Mouse (Mus musculus) heart, postnatal 4 days (tissue): ENCODE measurements around the gene Was. TPM values are rescaled to one million over a fixed set of nuclear protein-coding genes. Genes with fewer than 3 reads are reported as not detected.
"Not testable (repeated sequence)": the region's sequence is repeated elsewhere in the genome, so short reads cannot be mapped to it uniquely, and the experiment has no call there.

ENCODE experiments used
- DNase-seq: peaks from one replicate; pipeline ENCODE4 v3.0.0; 2021
- total RNA-seq, 2 experiments: library from RNA; stranded (reverse); gene quantifications; 2 replicates each; pipeline ENCODE4 v1.2.3; 2021

Was gene
- total RNA-seq = 1 to 10 TPM; 1.5 to 2.1 TPM

DNA sequence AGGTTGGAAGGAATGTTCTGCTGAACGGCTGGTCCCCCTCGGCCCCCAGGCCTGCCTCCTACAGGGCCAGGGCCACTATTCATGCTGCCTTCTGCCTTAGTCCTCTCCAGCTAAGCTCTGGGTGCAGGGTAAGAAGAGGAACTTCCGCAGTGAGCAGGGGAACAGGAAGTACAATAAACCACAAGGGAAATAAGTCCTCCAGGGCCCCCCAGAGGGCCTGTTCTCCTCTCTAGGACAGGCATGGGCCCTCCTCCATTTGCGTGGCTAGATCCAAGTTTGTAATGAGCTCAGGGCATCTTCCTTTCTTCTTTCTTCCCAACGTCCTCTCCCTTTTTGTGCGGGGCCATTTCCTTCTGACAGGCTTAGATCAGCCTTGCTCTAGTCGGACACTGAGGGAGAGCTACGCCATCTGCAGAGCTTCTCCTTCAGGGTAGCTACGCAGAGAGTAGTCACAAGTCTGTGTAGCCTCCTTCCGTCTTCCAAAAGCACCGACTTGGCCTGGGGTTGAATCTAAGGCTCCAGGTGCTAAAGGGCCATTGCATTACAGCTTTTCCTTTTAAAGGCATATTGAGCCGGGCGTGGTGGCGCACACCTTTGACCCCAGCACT is at the start of gene Was:
TSS of gene Was (minus strand) at position 153 of the 608 bp plus-strand sequence.
- no peak for DNase-seq

DNA sequence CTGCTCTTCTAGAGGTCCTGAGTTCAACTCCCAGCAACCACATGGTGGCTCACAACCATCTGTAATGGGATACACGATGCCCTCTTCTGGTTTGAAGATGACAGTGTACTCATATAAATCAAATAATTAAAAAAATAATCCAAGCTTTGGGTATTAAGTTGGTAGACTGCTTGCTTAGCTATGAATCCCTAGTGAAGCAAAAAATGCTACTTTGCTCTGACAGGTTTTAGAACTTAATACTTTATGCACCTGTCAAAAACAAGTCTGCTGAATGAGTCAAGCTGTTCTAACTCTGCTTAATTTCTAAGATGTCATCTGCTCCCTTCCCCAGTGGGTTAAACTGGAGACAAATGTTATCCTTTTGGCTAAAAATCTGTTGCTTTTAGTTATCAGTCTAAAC is 49.2 kb upstream of the Was start:
- no peak for DNase-seq

DNA sequence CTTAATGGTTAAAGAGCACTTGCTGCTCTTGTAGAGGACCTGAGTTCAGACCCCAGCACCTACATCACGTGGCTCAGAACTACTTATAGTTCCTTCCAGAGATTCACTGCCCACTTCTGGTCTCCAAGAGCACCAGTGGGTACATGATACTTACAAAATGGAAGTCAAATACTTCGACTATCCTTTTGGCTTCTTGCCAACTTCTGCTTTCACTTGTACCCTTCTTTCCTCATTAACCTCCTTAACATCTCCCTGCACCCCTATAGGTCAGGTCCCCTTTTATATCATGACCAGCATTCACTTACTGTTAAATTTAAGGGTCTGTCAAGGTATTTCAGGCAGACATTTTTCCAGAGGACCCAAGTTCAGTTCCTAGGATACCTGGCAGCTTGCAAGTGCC is 45.6 kb upstream of the Was start:
- no peak for DNase-seq

DNA sequence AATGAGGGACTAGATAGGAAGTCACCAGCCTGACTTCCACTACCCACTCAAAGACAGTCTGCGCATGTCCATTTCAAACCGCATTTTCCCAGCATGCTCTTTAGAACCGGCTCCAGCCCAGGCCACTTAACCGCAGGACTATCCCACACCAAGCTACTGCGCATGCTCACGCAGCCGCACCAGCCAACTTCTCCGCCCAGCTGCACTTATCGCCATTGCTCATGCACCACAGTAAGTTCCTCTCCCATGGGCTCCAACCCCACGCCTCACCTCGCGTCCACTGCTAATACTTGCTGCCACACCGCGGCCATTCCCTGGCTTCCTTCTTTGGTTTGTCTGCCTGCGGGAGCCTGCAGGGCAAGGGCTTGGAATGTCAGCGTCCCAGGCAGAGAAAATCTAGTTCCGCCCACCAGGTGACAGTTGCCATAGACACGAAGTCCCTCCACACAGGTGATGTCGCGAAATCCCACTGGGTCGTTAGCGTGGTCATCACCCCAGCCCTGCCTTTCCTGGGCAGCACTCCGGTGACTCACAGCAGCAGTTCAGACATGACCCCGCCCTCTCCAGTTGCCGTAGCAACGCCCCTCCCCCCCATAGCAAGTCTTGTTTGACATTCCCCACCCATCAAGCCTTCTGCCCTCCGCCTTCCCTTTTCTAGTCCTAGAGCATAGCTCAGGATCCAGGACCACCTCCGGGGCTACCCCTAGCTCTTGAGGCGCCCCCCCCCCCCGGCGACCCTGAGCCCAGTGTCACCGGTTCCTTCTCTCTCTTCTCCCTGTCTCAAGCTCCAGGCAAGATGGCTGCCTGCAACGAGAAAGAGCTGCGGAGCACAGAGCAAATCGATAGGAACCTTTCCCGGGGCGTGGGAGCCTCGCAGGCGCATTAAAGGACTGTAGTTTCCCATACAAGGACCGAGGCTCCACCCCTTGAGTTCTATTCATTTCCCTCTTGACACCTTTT is 42.0 kb upstream of the Was start, which contains the start of gene Wdr13:
TSS of gene Wdr13 (minus strand) at position 876 of the 960 bp plus-strand sequence.
- peak; percentile 90 for DNase-seq

DNA sequence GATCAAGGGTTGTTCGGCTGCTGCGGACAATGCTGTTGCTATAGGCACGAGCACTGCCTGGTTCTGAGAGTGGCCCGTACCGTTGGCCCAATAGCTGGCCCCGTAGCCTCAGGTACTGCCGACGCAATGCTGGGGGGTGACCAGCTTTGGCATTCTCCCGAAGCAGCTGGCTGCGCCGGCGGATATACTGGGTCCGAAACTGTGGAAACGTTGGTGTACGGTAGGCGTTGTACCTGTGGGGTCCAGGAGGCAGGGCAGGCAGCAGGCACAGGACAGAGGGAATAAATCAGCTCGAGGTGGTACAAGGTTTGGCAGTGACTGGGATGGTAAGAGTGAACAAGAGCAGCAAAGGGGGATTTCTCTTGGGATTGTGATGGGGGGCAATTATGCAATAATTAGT is 41.1 kb upstream of the Was start:
- DNase-seq = no peak

DNA sequence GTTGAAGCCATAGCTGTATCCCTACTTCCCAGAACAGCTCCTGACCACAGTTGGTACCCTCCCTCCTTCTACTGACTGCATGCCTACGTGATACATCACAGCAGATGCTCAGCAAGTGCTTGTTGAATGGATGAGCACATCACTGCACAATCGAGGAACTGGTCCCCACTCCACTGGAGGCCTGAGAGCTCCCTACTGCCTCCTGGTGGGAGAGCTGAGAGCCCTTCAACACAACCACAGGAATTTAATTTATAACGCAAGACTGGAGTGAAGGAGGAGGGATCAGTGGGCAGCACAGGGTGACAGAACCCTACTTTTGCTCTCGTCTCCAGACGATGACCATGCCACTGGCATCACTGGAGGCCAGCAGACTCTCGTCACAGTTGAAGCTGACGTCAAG is 34.9 kb upstream of the Was start:
- DNase-seq = no peak

DNA sequence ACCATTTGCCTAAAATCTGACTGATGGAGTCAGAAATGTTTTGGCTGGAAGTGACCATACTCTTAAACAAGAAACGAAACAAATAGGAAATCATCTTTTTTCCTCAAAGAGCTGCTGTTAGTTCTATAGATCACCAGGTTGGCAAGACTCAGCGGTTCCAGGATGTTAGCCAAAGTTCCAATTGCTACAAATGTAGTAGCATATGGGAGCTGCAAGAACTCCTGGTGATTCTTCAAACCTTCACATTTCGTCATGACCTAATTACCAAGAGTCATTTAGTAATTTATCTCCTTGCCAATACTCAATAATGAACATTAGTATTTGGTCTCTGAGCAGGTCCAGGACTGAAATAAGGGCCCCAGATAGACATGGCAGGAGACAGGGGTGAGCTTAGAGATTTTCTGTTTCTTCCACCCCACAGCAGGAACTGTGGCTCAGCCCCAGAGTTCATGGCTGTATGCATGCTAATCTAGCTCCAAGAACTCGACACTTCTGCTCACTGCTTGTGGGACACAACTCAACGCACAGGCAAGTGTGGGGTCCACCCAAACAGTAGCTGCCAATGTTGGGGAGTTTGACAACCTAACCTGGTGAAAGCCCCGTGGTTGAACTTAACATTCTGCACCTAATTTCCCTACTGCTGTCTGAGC is 33.6 kb upstream of the Was start:
- DNase-seq = no peak

DNA sequence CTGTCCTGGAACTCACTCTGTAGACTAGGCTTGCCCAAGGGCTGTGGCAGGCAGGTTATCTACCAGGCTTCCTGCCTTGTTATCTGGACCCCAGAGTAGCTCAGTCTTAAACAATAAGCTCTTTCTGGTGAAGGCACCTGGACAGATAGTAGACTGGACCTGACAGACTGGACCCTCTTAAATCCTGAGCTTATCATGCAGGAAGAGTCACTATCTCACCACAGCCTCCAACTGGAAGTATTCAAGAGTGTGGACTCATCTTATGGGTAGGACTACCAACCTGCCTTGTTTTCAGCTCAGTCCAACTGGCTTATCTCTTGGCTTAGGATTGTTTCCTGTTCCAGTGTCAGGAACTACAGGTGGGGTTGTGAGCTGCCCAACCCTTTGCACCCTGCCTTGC is 27.0 kb upstream of the Was start:
- DNase-seq = no peak

DNA sequence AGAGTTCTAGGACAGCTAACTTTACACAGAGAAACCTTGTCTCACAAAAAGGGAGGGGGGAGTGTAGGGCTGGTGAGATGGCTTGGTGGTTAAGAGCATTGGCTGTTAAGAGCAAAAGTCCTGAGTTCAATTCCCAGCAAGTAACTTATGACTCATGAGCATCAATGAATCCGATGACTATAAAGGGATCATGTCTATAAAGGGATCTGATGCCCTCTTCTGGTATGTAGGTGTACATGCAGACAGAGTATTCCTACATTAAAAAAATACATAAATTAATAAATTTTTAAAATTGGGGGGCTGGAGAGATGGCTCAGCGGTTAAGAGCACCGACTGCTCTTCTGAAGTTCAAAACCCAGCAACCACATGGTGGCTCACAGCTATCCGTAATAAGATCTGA is 25.0 kb upstream of the Was start:
- DNase-seq = no peak

DNA sequence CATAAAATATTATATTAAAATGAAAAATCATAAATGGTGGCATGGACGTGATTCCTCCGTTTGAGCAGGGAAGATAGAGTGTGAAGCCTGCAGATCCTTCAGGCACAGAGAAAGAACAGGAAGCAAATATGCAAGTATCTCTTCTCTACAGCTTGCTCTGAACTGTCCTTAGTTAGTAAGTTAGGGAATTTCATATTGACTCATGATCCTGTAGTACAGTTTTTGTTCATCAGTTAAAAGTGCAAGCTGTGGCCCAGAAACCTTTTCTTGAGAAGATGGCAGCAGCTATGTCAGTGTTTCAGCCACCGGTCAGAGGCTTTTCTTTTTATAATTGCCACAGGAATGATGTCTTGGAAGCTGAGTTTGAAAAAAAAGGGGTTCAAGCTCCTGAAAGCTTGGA is 14.7 kb upstream of the Was start:
- DNase-seq = no peak

DNA sequence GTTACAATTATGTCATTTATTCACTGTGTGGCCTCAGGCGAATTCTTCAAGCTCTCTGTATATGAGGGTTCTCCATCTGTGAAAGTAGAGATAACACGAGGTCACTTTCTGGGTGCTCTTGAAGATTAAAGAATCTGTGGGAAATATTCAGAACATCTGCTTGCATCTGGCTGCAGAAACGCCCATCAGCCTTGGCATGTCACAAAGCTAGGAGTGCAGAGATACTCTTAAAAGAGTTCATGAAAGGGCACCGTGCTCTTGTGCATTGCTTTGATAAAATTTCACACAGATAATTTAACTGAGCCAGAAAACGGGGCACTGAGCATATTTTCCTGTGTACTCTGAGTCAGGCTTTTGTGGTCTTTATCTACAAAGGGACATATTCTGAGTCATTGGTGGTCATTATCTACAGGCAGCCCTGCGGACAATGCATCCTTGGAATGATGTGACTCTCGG is 11.9 kb upstream of the Was start:
- no peak for DNase-seq

DNA sequence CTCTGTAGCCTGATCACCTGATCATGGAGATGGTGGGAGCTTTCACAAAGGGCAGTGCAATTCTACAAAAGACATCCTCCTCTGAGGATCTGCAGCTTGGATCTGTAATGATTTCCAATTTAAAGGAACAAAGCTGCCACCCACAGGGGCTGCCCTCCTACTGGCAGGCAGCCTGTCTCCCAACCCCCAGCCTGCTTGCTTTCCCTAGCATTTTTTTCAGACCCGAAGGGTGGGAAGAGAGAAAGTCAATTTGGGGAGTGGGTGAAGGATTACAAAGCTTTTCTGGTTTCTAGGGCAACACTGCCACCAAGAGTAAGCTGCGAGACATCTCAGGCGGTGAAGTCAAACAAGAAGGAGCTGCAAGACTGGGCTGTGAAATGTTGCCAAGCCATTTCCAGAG is 10.7 kb upstream of the Was start:
- no peak for DNase-seq

DNA sequence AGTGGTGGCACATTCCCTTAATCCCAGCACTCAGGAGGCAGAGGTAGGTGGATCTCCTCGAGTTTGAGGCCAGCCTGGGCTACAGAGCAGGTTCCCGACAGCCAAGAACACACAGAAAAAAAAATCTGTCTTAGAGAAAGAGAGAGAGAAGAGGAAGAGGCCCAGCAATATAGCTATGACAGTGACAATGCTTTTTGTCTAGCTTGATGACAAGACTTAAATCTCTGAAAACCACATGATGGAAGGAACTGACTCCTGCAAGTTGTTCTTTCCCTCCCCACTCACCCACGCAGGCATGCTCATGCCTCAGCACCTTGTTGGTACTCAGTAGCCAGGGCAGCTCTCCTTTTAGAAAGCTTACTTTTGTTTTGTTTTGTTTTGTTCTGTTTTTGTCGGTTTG is 9.1 kb upstream of the Was start:
- no peak for DNase-seq

DNA sequence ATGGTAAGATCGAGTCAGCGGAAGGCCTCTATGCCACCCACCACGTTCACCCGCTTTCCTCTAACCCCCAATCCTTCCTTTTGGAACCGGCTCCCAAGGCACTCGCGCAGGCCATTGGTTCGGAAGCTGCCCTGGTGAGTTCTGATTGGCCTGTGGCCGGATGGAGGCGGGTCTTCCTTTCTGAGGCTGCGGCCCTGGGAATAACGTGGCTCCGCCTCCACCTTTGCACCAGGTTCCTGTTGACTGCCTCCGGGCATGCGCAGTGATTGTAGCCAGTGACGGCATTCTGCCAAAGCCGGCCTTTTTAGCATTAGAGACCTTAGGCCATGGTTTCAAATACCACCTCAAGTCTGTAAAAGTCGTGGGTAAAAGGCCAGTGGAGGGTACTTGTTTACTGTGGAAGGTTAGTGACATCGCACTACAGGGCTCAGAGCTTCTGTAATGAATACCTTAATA is 6.5 kb upstream of the Was start:
- peak; percentile 97 for DNase-seq

DNA sequence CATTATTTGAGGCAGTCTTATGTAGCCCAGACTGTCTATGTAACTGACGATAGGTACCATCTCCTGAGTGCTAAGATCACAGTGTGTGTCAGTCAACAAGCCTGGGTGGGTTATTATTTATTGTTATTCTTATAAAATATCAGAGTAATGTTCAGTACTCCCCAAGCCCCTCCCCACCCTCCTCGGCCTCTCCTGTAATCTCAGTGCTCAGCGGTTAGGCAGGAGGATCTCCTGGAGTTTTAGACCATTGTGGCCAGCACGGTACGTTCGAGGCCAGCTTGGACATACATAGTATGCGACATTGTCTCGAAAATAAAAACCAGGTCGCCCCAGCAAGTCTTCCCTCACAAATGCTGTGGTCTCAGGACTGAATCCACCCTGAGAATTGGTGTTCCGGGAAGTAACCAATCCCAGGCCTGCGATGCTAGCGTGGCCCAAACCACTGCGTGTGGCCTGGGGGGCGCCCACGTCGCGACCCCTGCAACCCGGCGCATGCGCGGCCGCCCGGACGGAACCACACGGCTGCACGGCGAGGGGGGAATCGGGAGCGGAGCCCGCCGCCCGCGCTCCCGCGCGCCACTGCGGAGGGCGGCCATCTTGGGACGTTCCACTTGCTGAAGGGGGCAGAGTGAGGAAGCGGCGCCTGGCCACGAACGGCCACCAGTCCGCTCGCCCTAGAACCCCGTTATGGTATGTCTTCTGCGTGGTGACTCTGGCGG is 5.9 kb upstream of the Was start:
- DNase-seq = peak; percentile 92

DNA sequence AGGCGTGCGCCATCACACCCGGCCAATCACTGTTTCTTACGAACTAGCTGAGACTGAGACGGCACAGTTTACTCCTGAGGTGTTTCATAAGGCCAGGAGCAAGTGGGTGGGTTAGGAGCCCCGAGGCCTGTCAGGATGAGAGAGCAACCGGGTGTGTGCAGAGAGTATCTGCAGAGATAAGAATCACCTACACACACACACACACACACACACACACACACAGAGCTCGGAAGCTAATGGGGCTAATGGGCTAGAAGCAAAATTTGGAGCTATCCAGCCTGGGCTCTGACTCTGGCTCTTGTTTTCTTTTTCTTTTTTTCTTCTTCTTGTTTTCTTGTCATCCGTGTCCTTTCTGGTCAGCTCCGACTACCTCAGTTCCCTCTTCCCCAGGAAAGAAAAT is 5.2 kb upstream of the Was start:
- no peak for DNase-seq

DNA sequence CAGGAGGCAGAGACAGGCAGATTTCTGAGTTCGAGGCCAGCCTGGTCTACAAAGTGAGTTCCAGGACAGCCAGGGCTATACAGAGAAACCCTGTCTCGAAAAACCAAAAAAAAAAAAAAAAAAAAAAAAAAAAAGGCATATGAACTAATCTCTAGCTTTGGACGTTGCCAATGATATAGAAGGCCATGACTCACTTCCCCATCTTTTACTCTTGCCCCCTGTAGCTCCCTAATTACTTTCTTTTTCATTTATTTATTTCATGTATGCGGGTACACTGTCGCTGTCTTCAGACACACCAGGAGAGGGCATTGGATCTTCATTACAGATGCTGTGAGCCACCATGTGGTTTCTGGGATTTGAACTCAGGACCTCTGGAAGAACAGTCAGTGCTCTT is 653 bp upstream of the Was start:
- not testable (repeated sequence) for DNase-seq

DNA sequence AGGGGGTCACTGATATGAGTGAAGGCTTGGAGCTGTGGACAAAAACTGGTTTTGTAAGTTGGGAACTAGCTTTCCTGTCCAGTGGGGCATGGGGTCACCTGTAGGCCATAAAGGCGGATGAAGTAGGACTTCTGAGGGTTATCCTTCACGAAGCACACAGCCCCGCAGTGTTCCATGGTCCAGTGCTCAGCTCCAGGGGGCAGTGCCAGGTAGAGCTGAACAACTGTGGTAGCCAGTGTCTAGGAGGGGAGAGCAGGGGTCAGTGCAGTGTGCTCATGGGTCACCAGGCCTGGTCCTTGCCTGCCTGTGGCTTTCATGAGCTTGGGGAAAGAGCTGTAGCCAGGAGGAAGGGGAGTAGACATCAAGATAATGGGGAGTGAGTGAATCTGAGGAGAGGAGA is 552 bp downstream of the Was start:
- DNase-seq = no peak

DNA sequence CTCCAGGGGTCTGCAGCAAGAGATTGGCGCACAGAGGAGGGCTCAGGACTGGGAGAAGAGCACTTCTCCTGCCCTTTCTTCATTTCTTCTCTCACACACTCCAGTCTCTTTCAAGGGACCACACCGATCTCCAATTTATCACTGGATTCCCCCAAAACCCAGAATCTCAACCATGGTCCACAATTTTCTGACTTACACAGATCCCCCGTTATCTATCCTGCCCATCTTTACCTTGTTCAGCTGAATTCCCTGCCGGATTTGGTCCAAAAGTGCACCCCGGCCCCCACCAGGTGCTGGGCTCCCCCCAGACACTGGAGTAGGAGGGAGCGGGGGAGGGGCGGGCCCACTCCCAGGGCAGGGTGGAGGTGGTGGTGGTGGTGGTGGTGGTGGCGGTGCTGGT is 4.7 kb downstream of the Was start:
- no peak for DNase-seq

DNA sequence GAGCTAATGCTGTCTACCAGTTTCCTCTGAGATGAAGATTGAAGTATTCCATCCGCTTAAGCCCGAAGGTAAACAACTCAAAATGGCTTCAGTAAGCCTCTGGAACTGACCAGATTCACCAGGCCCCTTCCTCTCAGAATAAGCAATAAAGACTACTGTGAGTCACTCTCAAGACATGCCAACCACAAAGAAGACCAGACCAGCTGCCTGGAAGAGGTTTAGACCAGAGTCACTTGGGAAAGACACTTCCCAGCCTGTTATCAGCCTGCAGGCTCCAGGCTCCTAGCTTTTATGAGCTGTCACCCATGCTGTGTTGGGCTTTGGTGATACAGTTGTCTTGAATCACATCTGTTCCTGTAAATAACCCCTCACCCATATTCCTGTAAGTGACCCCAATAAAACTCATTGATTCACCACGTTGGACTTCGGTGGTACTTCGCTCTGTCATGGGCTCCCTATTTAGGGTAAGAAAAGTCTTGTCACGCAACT is 5.5 kb downstream of the Was start:
- no peak for DNase-seq

DNA sequence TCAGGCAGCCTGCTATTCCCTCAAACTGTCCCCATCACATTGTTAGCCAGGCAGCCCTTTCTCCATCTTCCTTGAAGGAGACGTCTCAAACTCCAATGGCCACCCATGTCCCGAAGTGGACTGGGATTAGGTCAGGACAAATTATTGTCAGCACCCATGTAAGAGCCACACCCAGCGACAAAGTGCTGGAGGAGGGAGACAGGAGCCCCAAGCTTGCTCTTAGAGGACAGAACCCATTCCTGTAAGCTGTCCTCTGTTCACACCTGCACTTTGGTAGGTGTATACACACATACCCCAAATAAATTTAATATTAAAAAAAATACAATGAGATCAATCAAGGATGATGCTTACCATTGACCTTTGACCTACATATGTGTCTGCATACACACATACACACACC is 15.2 kb downstream of the Was start:
- peak; percentile 6 for DNase-seq

DNA sequence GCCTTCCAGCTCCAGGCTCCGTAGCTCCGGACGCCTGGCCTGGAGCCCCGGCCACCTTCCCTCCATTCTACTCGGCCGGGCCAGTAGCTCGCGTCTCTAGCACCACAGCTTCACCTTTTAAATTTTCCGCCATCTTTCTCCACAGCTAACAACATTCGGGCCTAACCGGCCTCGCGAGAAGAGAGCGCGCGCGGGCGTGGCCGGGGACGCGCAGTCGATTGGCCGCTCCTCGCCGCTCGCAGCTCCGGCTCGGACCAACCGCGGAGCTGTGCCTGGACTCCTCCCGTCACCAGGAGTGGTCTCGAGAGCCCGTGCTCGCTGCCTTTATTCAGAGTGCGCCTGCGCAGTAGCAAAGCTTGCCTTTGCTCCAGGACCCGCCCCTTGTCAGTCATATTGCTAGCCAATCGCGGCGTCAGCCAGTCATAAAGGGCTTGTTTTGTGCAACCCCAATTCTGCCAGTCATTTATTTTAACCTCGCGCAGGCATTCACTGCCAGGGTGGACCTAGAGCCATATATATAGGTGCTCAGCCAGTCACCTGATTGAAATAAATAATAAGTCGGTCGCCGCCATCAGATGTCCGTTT is 15.8 kb downstream of the Was start, which contains the start of gene Suv39h1:
TSS of gene Suv39h1 (minus strand) at position 331 of the 585 bp plus-strand sequence.
- peak; percentile 93 for DNase-seq
